Mouse (Mus musculus) ES-E14 (cell line): ENCODE measurements around the gene Ntm.

Experiments
- HCFC1 ChIP-seq: IDR thresholded peaks from 2 replicates; pipeline ENCODE4 v1.6.1; 2012; ENCODE audit warnings: low read length, inconsistent platforms, borderline replicate concordance; ENCODE audit not compliant: insufficient read depth
- ZC3H11A ChIP-seq: IDR thresholded peaks from 2 replicates; pipeline ENCODE4 v1.6.1; 2012; ENCODE audit warnings: low read depth, mild to moderate bottlenecking, inconsistent platforms, low read length, borderline replicate concordance

DNA sequence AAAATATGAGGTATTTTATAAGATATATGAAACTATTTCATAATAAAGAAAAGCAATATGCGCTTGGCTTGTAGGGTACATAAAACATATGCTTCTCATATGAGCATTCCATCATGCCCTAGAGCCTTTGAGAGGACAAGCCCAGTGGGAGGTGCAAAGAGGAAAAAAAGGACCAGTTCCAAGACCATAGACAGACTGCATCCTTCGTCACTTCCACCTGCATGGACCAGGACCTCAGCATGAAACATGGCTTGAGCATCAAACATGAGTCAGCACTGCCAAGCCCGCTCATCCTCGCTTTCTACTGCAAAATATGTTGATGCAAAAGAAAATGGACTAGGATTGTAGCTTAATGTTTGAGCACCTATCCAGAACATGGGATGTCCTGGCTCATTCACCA is 569.8 kb downstream of the Ntm start:
- TF ChIP-seq HCFC1 (no peak), ZC3H11A (no peak)
